ENCODE assay signal across 8 mouse cellular contexts in genomic region chr5:142842137-142842642, GRCm38 (mm10). TPM values are rescaled to one million over a fixed set of nuclear protein-coding genes. Genes with fewer than 3 reads are reported as not detected.
A peak's percentile ranks its signal among the peaks of the same experiment; 100 is the strongest.
DNase-seq lines count a peak whose midpoint lies in the region; ATAC-seq and TF ChIP-seq lines count a peak whose summit lies in the region.

No protein-coding gene starts in this region.

- no peak overlapping the region for H3K4me3 ChIP-seq in gastrocnemius, adult 2 months
- H3K4me3 ChIP-seq in forebrain, postnatal 0 days (ENCODE audit: low read depth, low read length): no peak overlapping the region

- no peaks in the 10 kb centered on the region for H3K36me3 ChIP-seq in forebrain, postnatal 0 days (ENCODE audit: insufficient read depth)
- no peaks in the 10 kb centered on the region for H3K36me3 ChIP-seq in splenic B cell, adult 2 months (ENCODE audit: control insufficient read depth, insufficient read depth, low read length, poor library complexity, severe bottlenecking)

- H3K27ac ChIP-seq in gastrocnemius, adult 2 months: peak overlapping the region; percentile 53
- no peak overlapping the region for H3K27ac ChIP-seq in forebrain, postnatal 0 days (ENCODE audit: low read depth, low read length)

- 27% methylated on average over 7 of the region's 7 CpGs for WGBS in forebrain, postnatal 0 days

- TF ChIP-seq CTCF in gastrocnemius, adult 2 months (IDR thresholded peaks at IDR 0.05): peak; percentile 63
- TF ChIP-seq CTCF in forebrain, postnatal 0 days (IDR thresholded peaks at IDR 0.05; ENCODE audit: low read depth): peak; percentile 52

- H3K4me2 ChIP-seq in forebrain, postnatal 0 days (ENCODE audit: low read depth): no peak overlapping the region

- H3K27me3 ChIP-seq in forebrain, postnatal 0 days (ENCODE audit: insufficient read depth, low read length): no peaks in the 10 kb centered on the region
- H3K27me3 ChIP-seq in splenic B cell, adult 2 months (ENCODE audit: control insufficient read depth, insufficient read depth, low read length, poor library complexity, severe bottlenecking): no peaks in the 10 kb centered on the region

- intact Hi-C loops in gastrocnemius, adult 2 months (cut with DNase I): loop anchor here (2.0 kb wide), 1 partner anchor 75 kb away; no protein-coding TSS in a partner anchor

- no peak overlapping the region for H3K9ac ChIP-seq in forebrain, postnatal 0 days

- H3K4me1 ChIP-seq in forebrain, postnatal 0 days (ENCODE audit: insufficient read depth): no peaks in the 10 kb centered on the region

- DNase-seq in gastrocnemius, adult 2 months: peak; percentile 39
- DNase-seq in gastrocnemius, adult 18-20 months (ENCODE audit: low spot score): no peak
- peak; percentile 46 for DNase-seq in 3134 (ENCODE audit: extremely low read depth, insufficient read length, low spot score)
- DNase-seq in adrenal gland, postnatal 25 days: peak; percentile 50
- no peak for DNase-seq in forebrain, postnatal 0 days
- peak; percentile 43 to 57 for DNase-seq in kidney, postnatal 25 days
- peak; percentile 26 for DNase-seq in splenic B cell, adult 2 months (ENCODE audit: low read depth, low spot score)

- H3K9me3 ChIP-seq in forebrain, postnatal 0 days (ENCODE audit: low read length): no peaks in the 10 kb centered on the region

- ATAC-seq in forebrain, postnatal 0 days: peak; percentile 32; the same call in 1 of the 2 replicates
- no peak for ATAC-seq in erythroid progenitor cell, adult 5-6 weeks (replicated peaks; ENCODE audit: low FRiP score, poor library complexity, severe bottlenecking)

RNA-seq across cellular contexts. Expression of gene Tnrc18, which starts 24.7 kb away (rescaled TPM):
- total RNA-seq in gastrocnemius, adult 2 months (2021): 10 to 100 TPM; 31.5 to 32.0 TPM
- 10 to 100 TPM; 29.0 to 40.6 TPM for total RNA-seq in gastrocnemius, adult 18-20 months (2021)
- total RNA-seq in adrenal gland, postnatal 25 days (2021): 114 and 123 TPM in 2 replicates
- total RNA-seq in forebrain, postnatal 0 days (2014; rRNA removed): 99.7 and 116 TPM in 2 replicates
- polyA plus RNA-seq in forebrain, postnatal 0 days (2015; fragmentation: Nextera tagmentation; extraction: Ambion mirVana): 14.9 and 23.4 TPM in 2 replicates
- total RNA-seq in erythroid progenitor cell, adult 5-6 weeks (2015; ENCODE audit: low replicate concordance): 14.4 and 21.8 TPM in 2 replicates
- 15.1 TPM in 2 replicates for total RNA-seq in erythroid progenitor cell, adult 5-6 weeks (2017; ENCODE audit: low replicate concordance)

RNA-seq across cellular contexts. Expression of gene Fbxl18, which starts 53.0 kb away (rescaled TPM):
- total RNA-seq in gastrocnemius, adult 2 months (2021): 1 to 10 TPM; 5.8 to 6.2 TPM
- 1 to 10 TPM; 4.9 to 5.9 TPM for total RNA-seq in gastrocnemius, adult 18-20 months (2021)
- 14.5 and 19.8 TPM in 2 replicates for total RNA-seq in adrenal gland, postnatal 25 days (2021)
- 24.9 and 38.0 TPM in 2 replicates for total RNA-seq in forebrain, postnatal 0 days (2014; rRNA removed)
- polyA plus RNA-seq in forebrain, postnatal 0 days (2015; fragmentation: Nextera tagmentation; extraction: Ambion mirVana): 14.9 and 27.0 TPM in 2 replicates
- 0.42 and 4.0 TPM in 2 replicates for total RNA-seq in erythroid progenitor cell, adult 5-6 weeks (2015; ENCODE audit: low replicate concordance)
- total RNA-seq in erythroid progenitor cell, adult 5-6 weeks (2017; ENCODE audit: low replicate concordance): 2.4 and 2.7 TPM in 2 replicates

Comparison
In these comparisons a context has a peak if more than half of its experiments do, and no peak if none do; other contexts are left out.
1. DNase-seq: peak in gastrocnemius, adult 2 months (single experiment), 3134 (single experiment), adrenal gland, postnatal 25 days (single experiment), kidney, postnatal 25 days (2 of 2) and splenic B cell, adult 2 months (single experiment); none in gastrocnemius, adult 18-20 months (single experiment) and forebrain, postnatal 0 days (single experiment).